Mouse (Mus musculus) neural tube, embryonic 13.5 days (tissue): ENCODE data around the gene Ror2. TPM values are rescaled to one million over a fixed set of nuclear protein-coding genes. Genes with fewer than 3 reads are reported as not detected.

Experiments used
- ATAC-seq: fragments of 200-750 bp; cut with Nextera tagmentation; 2 replicates; pipeline ENCODE4 v1.8.0; 2017; ENCODE audit warnings: low read depth, mild to moderate bottlenecking, moderate TSS enrichment, moderate library complexity
- H3K27ac ChIP-seq: fragments of 300-500 bp; sonication (generic); replicated peaks from 2 replicates; pipeline ENCODE4 v1.5.1; 2015; ENCODE audit warnings: moderate library complexity, mild to moderate bottlenecking, inconsistent platforms
- H3K27me3 ChIP-seq: fragments of 300-500 bp; sonication (generic); 2 replicates; pipeline ENCODE4 v1.6.1; 2015; ENCODE audit warnings: mild to moderate bottlenecking, inconsistent platforms
- H3K36me3 ChIP-seq: fragments of 300-500 bp; sonication (generic); 2 replicates; pipeline ENCODE4 v1.6.1; 2015; ENCODE audit warnings: mild to moderate bottlenecking, inconsistent platforms
- H3K4me1 ChIP-seq: fragments of 300-500 bp; sonication (generic); replicated peaks from 2 replicates; pipeline ENCODE4 v1.6.1; 2015; ENCODE audit warnings: inconsistent platforms
- H3K4me2 ChIP-seq: fragments of 300-500 bp; sonication (generic); 2 replicates; pipeline ENCODE4 v1.6.1; 2015; ENCODE audit warnings: inconsistent platforms, mild to moderate bottlenecking, moderate library complexity
- H3K4me3 ChIP-seq: fragments of 300-500 bp; sonication (generic); 2 replicates; pipeline ENCODE4 v1.5.1; 2015; ENCODE audit warnings: mild to moderate bottlenecking, inconsistent platforms
- H3K9ac ChIP-seq: fragments of 300-500 bp; sonication (generic); 2 replicates; pipeline ENCODE4 v1.6.1; 2015; ENCODE audit warnings: moderate library complexity, mild to moderate bottlenecking, inconsistent platforms
- H3K9me3 ChIP-seq: fragments of 300-500 bp; sonication (generic); 2 replicates; pipeline ENCODE4 v1.6.1; 2016; ENCODE audit warnings: inconsistent platforms
- WGBS: fragments of 180-500 bp; shearing (Covaris S2); methylation state at CpG from one replicate; pipeline ENCODE4 v1.1.7; 2015; 5-methylcytosine and 5-hydroxymethylcytosine counted together
- polyA plus RNA-seq: library from polyadenylated mRNA; unstranded; fragments of >200 nt; fragmentation: Nextera tagmentation; extraction: Ambion mirVana; gene quantifications from 2 replicates; pipeline ENCODE4 v1.2.1, GENCODE M21; 2015

Ror2 gene
- polyA plus RNA-seq, 1 experiment from 2014 or later, result 5.3 TPM

DNA sequence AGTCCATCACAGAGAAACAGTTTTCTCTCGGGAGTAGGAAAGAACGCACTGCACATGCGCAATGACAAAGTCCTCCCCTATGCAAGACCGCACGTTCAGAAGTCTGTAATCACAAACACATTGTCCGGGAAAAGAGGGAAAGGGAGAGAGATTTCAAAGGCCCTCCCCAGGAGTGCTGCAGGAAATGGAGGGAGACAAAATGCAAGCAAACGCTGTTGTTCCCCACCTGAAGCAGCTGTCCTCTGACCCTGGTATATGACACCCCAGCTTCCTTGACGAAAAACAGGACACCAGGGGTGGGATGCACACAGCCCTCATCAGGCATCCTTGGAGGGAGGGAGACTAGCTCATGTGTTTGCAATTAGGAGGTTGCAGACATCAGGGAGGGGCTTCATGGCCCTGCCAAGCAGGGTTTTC, 102.8 kb downstream of the Ror2 start:
- H3K27me3 ChIP-seq, result no peaks in the 10 kb centered on the region
- H3K4me3 ChIP-seq, result no peak overlapping the region
- no peaks in the 10 kb centered on the region for H3K36me3 ChIP-seq
- H3K4me1 ChIP-seq, result peaks cover 26% of the 10 kb centered on the region
- H3K9ac ChIP-seq, result no peak overlapping the region
- no peak for ATAC-seq
- H3K9me3 ChIP-seq, result no peaks in the 10 kb centered on the region
- H3K4me2 ChIP-seq, result no peak overlapping the region
- H3K27ac ChIP-seq, result no peak overlapping the region
- 60% methylated on average over 8 of the region's 8 CpGs for WGBS

DNA sequence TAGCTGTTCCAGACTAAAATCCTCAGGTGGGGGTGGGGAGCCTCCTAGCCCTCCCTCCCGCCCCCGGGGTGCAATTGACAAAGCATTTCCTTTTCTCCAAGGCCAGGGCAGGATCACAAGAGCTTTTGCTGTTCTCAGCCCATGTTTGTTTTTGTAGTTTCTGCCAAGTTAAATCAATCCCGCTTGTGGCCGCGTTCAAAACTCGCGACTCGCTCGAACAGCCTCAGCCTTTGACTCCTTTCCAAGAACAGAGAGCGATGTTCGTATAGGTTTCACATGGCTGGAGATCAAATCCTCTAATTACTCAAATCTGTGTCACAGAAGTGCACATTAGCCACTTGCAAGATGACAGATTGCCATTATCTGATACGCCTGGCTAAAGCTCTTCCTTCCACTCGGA, 107.3 kb downstream of the Ror2 start:
- Histone ChIP-seq H3K27ac (peak overlapping the region; percentile 59), H3K4me3 (no peak overlapping the region), H3K27me3 (no peaks in the 10 kb centered on the region), H3K9ac (no peak overlapping the region), H3K4me1 (peaks cover 38% of the 10 kb centered on the region), H3K4me2 (peak overlapping the region; percentile 25), H3K36me3 (no peaks in the 10 kb centered on the region), H3K9me3 (no peaks in the 10 kb centered on the region)
- 10% methylated on average over 13 of the region's 13 CpGs for WGBS
- ATAC-seq, result no peak

DNA sequence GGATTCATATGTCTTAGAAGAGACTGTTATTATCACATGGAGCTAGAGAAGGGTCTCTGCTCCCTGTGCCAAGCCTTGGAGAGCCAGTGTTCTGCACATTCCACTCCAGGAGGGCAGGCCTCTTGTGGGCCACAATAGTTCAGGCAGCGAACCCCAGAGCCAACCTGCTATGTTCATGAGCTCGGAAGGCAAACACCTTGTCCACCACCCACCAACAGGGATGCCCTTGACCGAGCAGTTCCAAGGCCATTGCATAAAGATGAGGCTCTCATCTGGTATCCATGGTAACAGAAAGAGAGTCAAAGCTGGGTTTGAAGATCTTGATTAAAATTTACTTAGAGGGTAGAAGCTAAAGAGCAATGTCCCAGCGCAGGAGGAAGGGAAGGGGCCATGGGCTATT, 107.8 kb downstream of the Ror2 start:
- Histone ChIP-seq H3K36me3 (no peaks in the 10 kb centered on the region), H3K9ac (no peak overlapping the region), H3K4me3 (no peak overlapping the region), H3K27me3 (no peaks in the 10 kb centered on the region), H3K4me1 (peaks cover 34% of the 10 kb centered on the region), H3K9me3 (no peaks in the 10 kb centered on the region), H3K4me2 (peak overlapping the region; percentile 25; the same call in 1 of the 2 replicates), H3K27ac (0 out of 2 replicates have a peak overlapping the region, but pooled peaks have one; percentile 38)
- 26% methylated on average over 4 of the region's 4 CpGs for WGBS
- 0 out of 2 replicates have a peak, but pooled peaks have one; percentile 26 for ATAC-seq

DNA sequence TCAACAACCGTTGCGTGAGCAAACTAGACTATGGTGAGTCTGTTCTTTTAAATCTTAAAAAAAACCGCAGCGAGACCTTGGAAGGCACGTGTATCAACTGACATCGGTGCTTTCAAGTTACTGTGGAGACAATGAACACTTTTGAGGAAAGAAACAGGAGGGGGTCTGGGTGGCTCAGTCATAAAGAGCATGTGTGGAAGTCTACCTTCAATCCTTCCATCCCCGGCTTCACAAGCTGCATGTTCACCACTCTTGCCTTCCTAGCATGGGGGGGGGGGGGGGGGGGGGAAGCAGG, 108.6 kb downstream of the Ror2 start:
- no peaks in the 10 kb centered on the region for H3K27me3 ChIP-seq
- H3K36me3 ChIP-seq, result no peaks in the 10 kb centered on the region
- WGBS, result 48% methylated on average over 7 of the region's 7 CpGs
- no peaks in the 10 kb centered on the region for H3K9me3 ChIP-seq
- no peak for ATAC-seq
- no peak overlapping the region for H3K4me3 ChIP-seq
- peaks cover 28% of the 10 kb centered on the region for H3K4me1 ChIP-seq
- H3K27ac ChIP-seq, result no peak overlapping the region
- H3K4me2 ChIP-seq, result no peak overlapping the region
- H3K9ac ChIP-seq, result no peak overlapping the region

DNA sequence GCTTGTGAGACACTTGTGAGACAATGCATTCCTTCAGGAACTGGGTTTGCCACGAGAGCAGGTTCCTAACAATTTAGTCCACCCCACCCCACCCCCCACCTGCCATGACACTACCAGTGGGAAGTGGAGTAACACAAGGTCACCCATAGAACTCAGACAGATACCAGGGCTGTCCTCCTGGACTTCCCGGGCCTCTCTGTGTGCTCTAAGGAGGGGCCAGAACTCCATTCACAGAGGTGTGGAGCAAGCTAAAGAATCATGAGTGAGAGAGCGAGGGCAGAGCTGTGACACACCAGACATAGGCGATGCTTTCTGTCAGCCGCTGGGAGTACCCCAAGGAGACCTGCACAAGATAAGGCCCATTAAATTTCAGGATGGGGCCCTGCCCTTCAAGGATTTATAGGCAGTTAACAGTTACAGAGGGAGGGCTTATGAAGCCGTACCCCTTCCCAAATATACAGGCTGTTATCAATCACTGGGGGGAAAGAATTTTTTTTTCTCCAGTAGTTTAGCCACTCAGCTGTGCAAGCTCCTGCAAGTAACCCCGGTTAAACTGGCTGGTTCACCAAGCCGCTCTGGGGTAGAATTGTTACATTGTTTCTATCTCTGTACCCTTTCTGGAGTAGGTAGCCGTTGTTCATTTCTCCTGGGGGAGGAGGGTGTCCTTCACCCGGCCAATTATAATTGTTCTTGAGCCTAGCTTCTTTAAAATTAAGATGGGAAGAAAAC, 109.1 kb downstream of the Ror2 start:
- Histone ChIP-seq H3K36me3 (no peaks in the 10 kb centered on the region), H3K4me2 (no peak overlapping the region), H3K27ac (no peak overlapping the region), H3K4me3 (no peak overlapping the region), H3K9ac (no peak overlapping the region), H3K27me3 (no peaks in the 10 kb centered on the region), H3K9me3 (no peaks in the 10 kb centered on the region), H3K4me1 (peaks cover 28% of the 10 kb centered on the region)
- 49% methylated on average over 10 of the region's 10 CpGs for WGBS
- 0 out of 2 replicates have a peak, but pooled peaks have one; percentile 36 for ATAC-seq

DNA sequence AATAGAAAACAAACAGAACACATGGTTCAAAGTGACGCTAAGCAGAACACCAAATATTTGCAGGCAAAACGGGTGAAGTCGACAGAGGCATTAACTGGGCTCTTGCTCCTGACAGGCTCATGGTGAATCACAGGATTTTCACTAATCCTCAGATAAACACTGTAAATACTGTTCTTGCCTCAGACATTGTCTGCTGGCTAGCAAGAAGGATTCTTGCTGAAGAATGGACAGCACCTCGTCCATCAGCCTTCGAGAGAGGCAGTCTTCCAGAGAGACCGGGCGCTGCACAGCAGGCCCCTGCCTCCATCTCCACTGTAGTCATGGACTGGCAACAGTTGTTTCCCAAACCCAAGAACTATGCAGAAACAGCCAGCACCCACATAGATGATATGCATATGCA, 110.9 kb downstream of the Ror2 start:
- no peak overlapping the region for H3K4me2 ChIP-seq
- no peaks in the 10 kb centered on the region for H3K9me3 ChIP-seq
- H3K4me3 ChIP-seq, result no peak overlapping the region
- peaks cover 28% of the 10 kb centered on the region for H3K4me1 ChIP-seq
- no peak for ATAC-seq
- WGBS, result 77% methylated on average over 7 of the region's 7 CpGs
- H3K9ac ChIP-seq, result no peak overlapping the region
- no peaks in the 10 kb centered on the region for H3K36me3 ChIP-seq
- H3K27ac ChIP-seq, result no peak overlapping the region
- H3K27me3 ChIP-seq, result no peaks in the 10 kb centered on the region

DNA sequence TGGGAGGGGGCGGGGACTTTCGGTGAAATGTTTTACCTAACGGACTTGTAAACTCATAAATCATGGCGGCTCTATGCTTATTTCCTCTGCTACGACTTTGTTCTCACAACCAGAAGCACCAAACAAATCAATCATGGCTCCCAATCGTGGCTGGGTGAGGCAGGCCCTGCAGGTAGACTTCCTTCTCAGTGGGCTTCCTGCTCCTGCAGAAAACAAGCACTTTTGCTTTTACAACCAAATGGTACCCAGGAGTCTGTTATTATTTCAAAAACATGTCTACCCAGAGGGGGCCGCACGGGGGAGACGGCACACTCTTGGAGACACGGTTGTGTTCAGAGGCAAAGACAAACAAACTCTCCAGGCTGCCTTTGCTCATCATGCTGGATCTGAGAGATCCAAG, 122.3 kb downstream of the Ror2 start:
- H3K9me3 ChIP-seq, result no peaks in the 10 kb centered on the region
- H3K9ac ChIP-seq, result no peak overlapping the region
- H3K4me3 ChIP-seq, result no peak overlapping the region
- 0 out of 2 replicates have a peak, but pooled peaks have one; percentile 8 for ATAC-seq
- peaks cover 22% of the 10 kb centered on the region for H3K4me1 ChIP-seq
- H3K27me3 ChIP-seq, result no peaks in the 10 kb centered on the region
- peak overlapping the region; percentile 11; the same call in 1 of the 2 replicates for H3K4me2 ChIP-seq
- H3K27ac ChIP-seq, result no peak overlapping the region
- no peaks in the 10 kb centered on the region for H3K36me3 ChIP-seq
- 9% methylated on average over 10 of the region's 10 CpGs for WGBS

DNA sequence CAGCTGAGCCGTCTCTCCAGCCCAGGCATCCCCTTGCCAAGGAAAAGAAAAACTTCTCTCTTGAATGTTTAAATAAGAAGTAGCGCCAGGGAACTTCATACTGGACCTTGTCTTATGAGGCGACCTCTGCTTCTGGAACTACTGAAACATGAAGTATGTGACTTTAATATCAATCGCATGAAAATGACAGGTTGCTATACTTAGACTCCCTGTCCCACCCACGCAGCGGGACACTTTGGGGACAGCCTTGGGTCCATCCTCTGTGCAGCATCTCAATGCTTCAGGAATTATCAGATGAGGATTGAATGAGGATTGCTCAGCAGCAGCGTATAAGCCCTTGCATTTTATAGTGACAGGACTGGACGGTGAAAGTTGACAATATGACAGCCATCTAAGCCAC, 122.9 kb downstream of the Ror2 start:
- Histone ChIP-seq H3K9me3 (no peaks in the 10 kb centered on the region), H3K4me1 (peaks cover 22% of the 10 kb centered on the region), H3K4me2 (no peak overlapping the region), H3K27me3 (no peaks in the 10 kb centered on the region), H3K36me3 (no peaks in the 10 kb centered on the region), H3K9ac (no peak overlapping the region), H3K27ac (no peak overlapping the region), H3K4me3 (no peak overlapping the region)
- ATAC-seq, result no peak
- 67% methylated on average over 8 of the region's 8 CpGs for WGBS

DNA sequence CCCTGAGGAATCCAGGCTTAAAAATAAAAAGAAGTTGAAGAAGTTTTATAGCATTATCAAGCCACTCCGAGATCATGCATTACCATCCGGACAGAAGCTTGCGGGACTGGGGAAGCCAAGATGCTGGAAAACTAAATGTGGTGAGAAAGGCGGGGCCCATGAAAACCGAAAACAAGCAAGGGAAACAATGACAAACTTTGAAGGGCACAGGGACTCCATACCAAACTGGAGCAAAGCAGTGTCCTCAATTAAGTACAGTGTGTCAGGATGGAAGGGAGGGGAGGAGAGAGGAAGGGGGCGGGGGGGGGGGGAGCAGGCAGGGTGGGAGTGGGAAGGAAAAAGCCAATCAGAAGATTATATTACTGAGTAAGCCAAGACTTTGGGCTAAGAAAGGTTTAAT, 126.4 kb downstream of the Ror2 start:
- H3K4me1 ChIP-seq, result peaks cover 23% of the 10 kb centered on the region
- ATAC-seq, result no peak
- 90% methylated on average over 5 of the region's 6 CpGs for WGBS
- H3K9me3 ChIP-seq, result no peaks in the 10 kb centered on the region
- H3K4me3 ChIP-seq, result no peak overlapping the region
- no peak overlapping the region for H3K4me2 ChIP-seq
- H3K27me3 ChIP-seq, result no peaks in the 10 kb centered on the region
- H3K36me3 ChIP-seq, result no peaks in the 10 kb centered on the region
- no peak overlapping the region for H3K27ac ChIP-seq
- H3K9ac ChIP-seq, result no peak overlapping the region

DNA sequence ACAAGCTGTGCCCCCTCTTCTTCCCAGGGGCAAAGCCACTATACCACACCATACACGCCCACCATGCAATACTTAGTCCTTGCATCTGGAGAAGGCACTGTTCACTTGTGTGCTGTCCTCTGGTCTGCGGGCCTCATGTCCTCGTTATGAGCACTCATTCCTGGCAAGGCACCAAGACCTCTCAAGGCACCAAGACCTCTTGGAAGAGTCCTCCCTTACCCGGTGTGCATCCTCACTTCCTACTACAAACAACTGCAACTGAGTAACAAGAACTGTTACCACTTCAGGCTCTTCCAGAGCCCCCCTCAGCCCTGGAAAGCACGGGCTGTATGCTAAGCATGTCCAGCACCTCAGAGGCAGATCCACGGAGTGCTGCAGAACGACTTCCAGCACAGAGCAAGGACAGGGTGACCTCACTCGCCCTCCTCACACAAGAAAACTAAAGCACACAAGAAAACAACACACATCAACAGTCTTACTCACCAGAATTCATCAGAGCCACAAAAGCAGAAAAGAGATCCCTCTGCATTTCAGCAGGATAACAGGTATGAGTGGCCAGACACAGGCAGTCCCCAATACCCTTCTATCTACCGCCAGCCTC, 127.4 kb downstream of the Ror2 start:
- Histone ChIP-seq H3K4me2 (no peak overlapping the region), H3K27ac (no peak overlapping the region), H3K9ac (no peak overlapping the region), H3K9me3 (no peaks in the 10 kb centered on the region), H3K4me1 (peaks cover 20% of the 10 kb centered on the region), H3K4me3 (no peak overlapping the region), H3K27me3 (no peaks in the 10 kb centered on the region), H3K36me3 (no peaks in the 10 kb centered on the region)
- WGBS, result 83% methylated on average over 9 of the region's 9 CpGs
- no peak for ATAC-seq

DNA sequence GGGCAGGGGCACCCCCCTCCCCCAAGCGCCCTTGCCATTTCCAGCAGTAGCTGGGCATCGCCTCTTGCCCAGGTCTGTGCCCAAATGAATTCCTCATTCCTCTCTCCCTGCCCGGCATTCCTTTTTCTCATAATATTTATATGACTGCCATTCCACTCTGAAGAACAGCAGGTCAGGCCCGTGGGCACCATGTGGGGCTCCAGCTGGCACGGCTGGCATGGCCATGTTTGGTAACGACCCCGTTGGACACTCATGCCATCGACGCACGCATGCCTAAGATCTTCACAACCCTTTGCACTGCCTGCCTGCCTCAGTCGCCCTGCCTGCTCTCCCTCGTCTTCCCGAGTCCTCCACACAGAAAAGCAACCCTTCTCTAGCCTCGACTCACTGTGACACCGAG, 129.0 kb downstream of the Ror2 start:
- Histone ChIP-seq H3K4me2 (no peak overlapping the region), H3K4me3 (no peak overlapping the region), H3K36me3 (no peaks in the 10 kb centered on the region), H3K9me3 (no peaks in the 10 kb centered on the region), H3K9ac (no peak overlapping the region), H3K27ac (no peak overlapping the region), H3K27me3 (no peaks in the 10 kb centered on the region), H3K4me1 (peaks cover 8% of the 10 kb centered on the region)
- ATAC-seq, result no peak
- 81% methylated on average over 15 of the region's 15 CpGs for WGBS

DNA sequence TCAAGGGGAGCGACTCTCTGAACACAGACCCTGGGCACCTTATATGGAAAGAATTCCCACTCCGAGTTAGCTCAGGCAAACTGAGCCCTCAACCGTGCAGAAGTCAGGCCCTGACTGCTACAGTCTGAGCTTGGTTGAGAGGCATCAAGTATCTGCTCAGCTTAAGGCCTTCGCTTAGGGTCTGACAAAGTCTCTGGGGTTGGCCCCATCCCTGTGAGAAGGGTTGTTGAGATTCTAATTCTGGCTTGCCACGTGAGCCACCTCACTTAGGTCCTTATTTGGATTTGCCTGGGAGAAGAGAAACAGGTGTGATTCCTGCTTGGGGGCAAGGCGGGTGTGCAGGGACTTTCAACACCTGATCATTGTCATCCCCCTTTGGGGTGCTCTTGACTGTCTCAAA, 129.6 kb downstream of the Ror2 start:
- no peak for ATAC-seq
- no peak overlapping the region for H3K27ac ChIP-seq
- H3K4me1 ChIP-seq, result peaks cover 8% of the 10 kb centered on the region
- H3K36me3 ChIP-seq, result no peaks in the 10 kb centered on the region
- no peaks in the 10 kb centered on the region for H3K27me3 ChIP-seq
- 84% methylated on average over 6 of the region's 6 CpGs for WGBS
- H3K4me3 ChIP-seq, result no peak overlapping the region
- H3K9ac ChIP-seq, result no peak overlapping the region
- no peaks in the 10 kb centered on the region for H3K9me3 ChIP-seq
- no peak overlapping the region for H3K4me2 ChIP-seq

DNA sequence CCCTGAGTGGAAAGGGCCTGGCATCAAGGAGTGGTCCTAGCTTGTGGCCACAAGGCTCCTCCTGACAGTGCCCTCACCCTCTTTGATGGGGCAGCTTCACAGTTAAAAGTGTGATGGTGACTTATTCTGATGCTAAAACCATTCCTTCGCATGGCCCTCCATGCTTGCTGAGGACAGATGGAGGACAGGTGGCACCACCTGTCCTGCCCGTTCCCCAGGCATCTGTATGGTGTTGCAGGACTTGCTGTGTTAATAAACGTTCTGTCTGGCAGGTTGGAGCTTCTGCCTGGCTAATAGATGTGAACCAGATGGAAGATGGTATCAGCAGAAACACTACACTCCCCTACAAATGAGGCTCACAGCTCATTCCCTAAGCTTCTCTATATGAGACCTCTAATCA, 140.4 kb downstream of the Ror2 start:
- 77% methylated on average over 3 of the region's 3 CpGs for WGBS
- peaks cover 15% of the 10 kb centered on the region for H3K4me1 ChIP-seq
- H3K9me3 ChIP-seq, result no peaks in the 10 kb centered on the region
- H3K36me3 ChIP-seq, result no peaks in the 10 kb centered on the region
- no peak overlapping the region for H3K4me2 ChIP-seq
- no peaks in the 10 kb centered on the region for H3K27me3 ChIP-seq
- H3K27ac ChIP-seq, result no peak overlapping the region
- no peak for ATAC-seq
- H3K4me3 ChIP-seq, result no peak overlapping the region
- no peak overlapping the region for H3K9ac ChIP-seq
